Mouse (Mus musculus): ENCODE results near the gene Ccer2.

Gene Ccer2

GRCm38 (mm10) chr7:28749935-28750334 is 6.0 kb upstream of the Ccer2 start:
- no peak for DNase-seq (ENCODE audit: extremely low spot score)

- no peak for DNase-seq (ENCODE audit: extremely low spot score)
These were observed 2.6 kb downstream of the Ccer2 start for GRCm38 (mm10) chr7:28758623-28759022.

- no peak for DNase-seq (ENCODE audit: extremely low spot score)
These were observed 5.9 kb downstream of the Ccer2 start for GRCm38 (mm10) chr7:28761907-28762306.

GRCm38 (mm10) chr7:28765211-28765610 is 9.2 kb downstream of the Ccer2 start:
- no peak for DNase-seq (ENCODE audit: extremely low spot score)

GRCm38 (mm10) chr7:28766173-28766879 is 10.4 kb downstream of the Ccer2 start, which contains the start of gene Sirt2:
TSS of gene Sirt2 (plus strand) at chr7:28766735.
- DNase-seq (ENCODE audit: extremely low spot score) = peak; percentile 99

GRCm38 (mm10) chr7:28766910-28767309 is 10.9 kb downstream of the Ccer2 start:
- DNase-seq (ENCODE audit: extremely low spot score) = no peak

- no peak for DNase-seq (ENCODE audit: extremely low spot score)
These were observed 11.5 kb downstream of the Ccer2 start, which contains the start of gene Nfkbib for GRCm38 (mm10) chr7:28767462-28767965. TSS of gene Nfkbib (minus strand) at chr7:28767512.

- no peak for DNase-seq (ENCODE audit: extremely low spot score)
These were observed 13.5 kb downstream of the Ccer2 start for GRCm38 (mm10) chr7:28769414-28769958.

- DNase-seq (ENCODE audit: extremely low spot score) = no peak
These were observed 14.3 kb downstream of the Ccer2 start for GRCm38 (mm10) chr7:28770309-28770708.

GRCm38 (mm10) chr7:28771867-28772266 is 15.9 kb downstream of the Ccer2 start:
- no peak for DNase-seq (ENCODE audit: extremely low spot score)

GRCm38 (mm10) chr7:28773163-28773562 is 17.2 kb downstream of the Ccer2 start:
- DNase-seq (ENCODE audit: extremely low spot score) = no peak

- no peak for DNase-seq (ENCODE audit: extremely low spot score)
These were observed 18.2 kb downstream of the Ccer2 start for GRCm38 (mm10) chr7:28774164-28774563.

- DNase-seq (ENCODE audit: extremely low spot score) = no peak
These were observed 19.2 kb downstream of the Ccer2 start for GRCm38 (mm10) chr7:28775129-28775528.

GRCm38 (mm10) chr7:28778825-28779224 is 22.9 kb downstream of the Ccer2 start:
- no peak for DNase-seq (ENCODE audit: extremely low spot score)

GRCm38 (mm10) chr7:28780067-28780658 is 24.2 kb downstream of the Ccer2 start:
- peak; percentile 81 for DNase-seq (ENCODE audit: extremely low spot score)

GRCm38 (mm10) chr7:28780857-28781256 is 24.9 kb downstream of the Ccer2 start:
- DNase-seq (ENCODE audit: extremely low spot score) = no peak

GRCm38 (mm10) chr7:28781261-28781663 is 25.3 kb downstream of the Ccer2 start:
- no peak for DNase-seq (ENCODE audit: extremely low spot score)

- DNase-seq (ENCODE audit: extremely low spot score) = no peak
These were observed 29.2 kb downstream of the Ccer2 start for GRCm38 (mm10) chr7:28785161-28785560.

- no peak for DNase-seq (ENCODE audit: extremely low spot score)
These were observed 31.9 kb downstream of the Ccer2 start for GRCm38 (mm10) chr7:28787884-28788283.

- DNase-seq (ENCODE audit: extremely low spot score) = no peak
These were observed 32.6 kb downstream of the Ccer2 start, which contains the start of gene Rinl for GRCm38 (mm10) chr7:28788307-28789195. TSS of gene Rinl (plus strand) at chr7:28788969.

- DNase-seq (ENCODE audit: extremely low spot score) = no peak
These were observed 33.3 kb downstream of the Ccer2 start for GRCm38 (mm10) chr7:28789235-28789634.

Data from embryo, embryonic 9.5 days (tissue).